8 mouse cellular contexts compared by ENCODE assay signal in genomic region chr13:21253040-21253439, GRCm38 (mm10). TPM values are rescaled to one million over a fixed set of nuclear protein-coding genes. Genes with fewer than 3 reads are reported as not detected.
A peak's percentile ranks its signal among the peaks of the same experiment; 100 is the strongest.
DNase-seq lines count a peak whose midpoint lies in the region; ATAC-seq and TF ChIP-seq lines count a peak whose summit lies in the region.

No protein-coding gene starts in this region.

- no peak for TF ChIP-seq POLR2A in cerebellum, adult 2 months (IDR thresholded peaks at IDR 0.05; ENCODE audit: borderline replicate concordance, insufficient read depth, low read length)

- DNase-seq in cerebellum, adult 2 months, result no peak
- no peak for DNase-seq in cerebellum, adult 8-10 months
- DNase-seq in mesoderm, embryonic 11.5 days (ENCODE audit: low read depth, low spot score), result peak; percentile 19
- no peak for DNase-seq in adrenal gland, postnatal 4 days (ENCODE audit: low spot score in 2 of 2)
- no peak for DNase-seq in frontal cortex, postnatal 25 days (ENCODE audit: low spot score in 2 of 2)

- no peaks in the 10 kb centered on the region for H3K27me3 ChIP-seq in cerebellum, adult 2 months (ENCODE audit: control insufficient read depth, insufficient read depth, low read length)
- H3K27me3 ChIP-seq in megakaryocyte, embryonic 14.5 days (replicated peaks), result peaks cover 41% of the 10 kb centered on the region

- 46% methylated on average over 5 of the region's 5 CpGs for WGBS in cerebellum, adult 2 months

- no peaks in the 10 kb centered on the region for H3K9me3 ChIP-seq in megakaryocyte, embryonic 14.5 days

- no peak for TF ChIP-seq CTCF in cerebellum, adult 2 months (IDR thresholded peaks at IDR 0.05; ENCODE audit: borderline replicate concordance, insufficient read depth, low read depth, low read length)

- H3K4me3 ChIP-seq in cerebellum, adult 2 months (replicated peaks; ENCODE audit: insufficient read depth, low read depth, low read length), result peak overlapping the region; percentile 26
- peak overlapping the region; percentile 17 for H3K4me3 ChIP-seq in megakaryocyte, embryonic 14.5 days (replicated peaks)

- no peaks in the 10 kb centered on the region; the same call in 1 of the 2 replicates for H3K4me1 ChIP-seq in cerebellum, adult 2 months (ENCODE audit: control insufficient read depth, insufficient read depth, low read length)
- peaks cover 15% of the 10 kb centered on the region for H3K4me1 ChIP-seq in megakaryocyte, embryonic 14.5 days

- ATAC-seq in megakaryocyte, adult 5-6 weeks (ENCODE audit: poor library complexity, severe bottlenecking), result no peak
- ATAC-seq in activated CD4-positive, CD25-positive, alpha-beta regulatory T cell, adult 4 months, result no peak

- H3K27ac ChIP-seq in cerebellum, adult 2 months (ENCODE audit: insufficient read depth, low read length), result no peak overlapping the region

- no peaks in the 10 kb centered on the region for H3K36me3 ChIP-seq in megakaryocyte, embryonic 14.5 days (replicated peaks; ENCODE audit: low read length)

RNA-seq across cellular contexts. Expression of gene Gpx5, which starts 39.5 kb away (rescaled TPM):
- not detected in 2 replicates for polyA plus RNA-seq in cerebellum, adult 2 months (2012; rRNA removed)
- polyA plus RNA-seq in megakaryocyte, embryonic 14.5 days (2012; ENCODE audit: insufficient read depth, low replicate concordance), result not detected in 2 replicates
- not detected in 2 replicates for total RNA-seq in megakaryocyte, adult 5-6 weeks (2015)
- total RNA-seq in megakaryocyte, adult 5-6 weeks (2017), result not detected in 2 replicates
- polyA plus RNA-seq in activated CD4-positive, CD25-positive, alpha-beta regulatory T cell, adult 4 months (2017; shearing (Covaris generic)), result not detected
- total RNA-seq in adrenal gland, postnatal 4 days (2021), result not detected

RNA-seq across cellular contexts. Expression of gene Gpx6, which starts 58.9 kb away (rescaled TPM):
- polyA plus RNA-seq in cerebellum, adult 2 months (2012; rRNA removed), result 0.25 and 0.33 TPM in 2 replicates
- not detected in 2 replicates for polyA plus RNA-seq in megakaryocyte, embryonic 14.5 days (2012; ENCODE audit: insufficient read depth, low replicate concordance)
- total RNA-seq in megakaryocyte, adult 5-6 weeks (2015), result not detected in 2 replicates
- not detected in 2 replicates for total RNA-seq in megakaryocyte, adult 5-6 weeks (2017)
- polyA plus RNA-seq in activated CD4-positive, CD25-positive, alpha-beta regulatory T cell, adult 4 months (2017; shearing (Covaris generic)), result not detected
- total RNA-seq in adrenal gland, postnatal 4 days (2021), result under 1 TPM in 1 of 2 experiments, not detected in 1; 0.81 TPM
